Mouse (Mus musculus) hematopoietic multipotent progenitor cell, adult 10-12 weeks (in vitro differentiated cells): ENCODE measurements around the gene Olfr807. TPM values are rescaled to one million over a fixed set of nuclear protein-coding genes. Genes with fewer than 3 reads are reported as not detected.

Experiments
- polyA plus RNA-seq: library from polyadenylated mRNA; stranded (reverse); fragments of >175 nt; gene quantifications from 2 replicates; pipeline ENCODE4 v1.2.3, GENCODE M21; 2012; ENCODE audit warnings: low replicate concordance

Olfr807 gene
- not detected in 2 replicates for polyA plus RNA-seq

GRCm38 (mm10) chr10:129757693-129758092, at the start of gene Olfr807:
Gene Olfr807 (minus strand): TSS chr10:129757793.

GRCm38 (mm10) chr10:129804296-129804695, 46.7 kb upstream of the Olfr807 start, which contains the start of gene Olfr811:
Gene Olfr811 (minus strand): TSS chr10:129804396.

GRCm38 (mm10) chr10:129794817-129795216, 37.2 kb upstream of the Olfr807 start, which contains the start of gene Olfr810:
Gene Olfr810 (minus strand): TSS chr10:129794917.

GRCm38 (mm10) chr10:129774338-129774737, 16.7 kb upstream of the Olfr807 start, which contains the start of gene Olfr809:
Gene Olfr809 (plus strand): TSS chr10:129774638.

GRCm38 (mm10) chr10:129765182-129765581, 7.6 kb upstream of the Olfr807 start, which contains the start of gene Olfr808:
Gene Olfr808 (plus strand): TSS chr10:129765482.

GRCm38 (mm10) chr10:129741821-129742220, 15.8 kb downstream of the Olfr807 start, which contains the start of gene Olfr806:
Gene Olfr806 (minus strand): TSS chr10:129741921.

GRCm38 (mm10) chr10:129729275-129729674, 28.3 kb downstream of the Olfr807 start, which contains the start of gene Olfr805:
Gene Olfr805 (minus strand): TSS chr10:129729375.

Other genes starting within 250 kb of the Olfr807 start
- gene Olfr791, start 236.0 kb downstream of the Olfr807 start, polyA plus RNA-seq = not detected in 2 replicates
- not detected in 2 replicates for gene Olfr792, start 218.6 kb downstream of the Olfr807 start, polyA plus RNA-seq
- not detected in 2 replicates for gene Olfr794, start 190.1 kb downstream of the Olfr807 start, polyA plus RNA-seq
- not detected in 2 replicates for gene Olfr796, start 145.2 kb downstream of the Olfr807 start, polyA plus RNA-seq
- gene Olfr798, start 129.9 kb downstream of the Olfr807 start, polyA plus RNA-seq = not detected in 2 replicates
- not detected in 2 replicates for gene Olfr799, start 120.3 kb downstream of the Olfr807 start, polyA plus RNA-seq
- not detected in 2 replicates for gene Olfr800, start 100.1 kb downstream of the Olfr807 start, polyA plus RNA-seq
- not detected in 2 replicates for gene Olfr801, start 83.9 kb downstream of the Olfr807 start, polyA plus RNA-seq
- 0.15 TPM in 1 of 2 replicates, not detected in the other for gene Olfr802, start 69.6 kb downstream of the Olfr807 start, polyA plus RNA-seq
- not detected in 2 replicates for gene Olfr803, start 63.5 kb downstream of the Olfr807 start, polyA plus RNA-seq
- not detected in 2 replicates for gene Olfr804, start 54.6 kb downstream of the Olfr807 start, polyA plus RNA-seq
- not detected in 2 replicates for gene Olfr805, start 28.4 kb downstream of the Olfr807 start, polyA plus RNA-seq
- gene Olfr806, start 15.9 kb downstream of the Olfr807 start, polyA plus RNA-seq = not detected in 2 replicates
- gene Olfr808, start 7.7 kb upstream of the Olfr807 start, polyA plus RNA-seq = not detected in 2 replicates
- not detected in 2 replicates for gene Olfr809, start 16.8 kb upstream of the Olfr807 start, polyA plus RNA-seq
- gene Olfr810, start 37.1 kb upstream of the Olfr807 start, polyA plus RNA-seq = not detected in 2 replicates
- not detected in 2 replicates for gene Olfr811, start 46.6 kb upstream of the Olfr807 start, polyA plus RNA-seq
- gene Olfr812, start 88.3 kb upstream of the Olfr807 start, polyA plus RNA-seq = not detected in 2 replicates
- gene Olfr813, start 97.6 kb upstream of the Olfr807 start, polyA plus RNA-seq = not detected in 2 replicates
- gene Olfr814, start 122.1 kb upstream of the Olfr807 start, polyA plus RNA-seq = not detected in 2 replicates
- not detected in 2 replicates for gene Olfr815, start 148.1 kb upstream of the Olfr807 start, polyA plus RNA-seq
- gene Olfr816, start 157.8 kb upstream of the Olfr807 start, polyA plus RNA-seq = not detected in 2 replicates
- gene Olfr818, start 191.3 kb upstream of the Olfr807 start, polyA plus RNA-seq = not detected in 2 replicates
- not detected in 2 replicates for gene Olfr819, start 209.5 kb upstream of the Olfr807 start, polyA plus RNA-seq
- gene Olfr247, start 218.3 kb upstream of the Olfr807 start, polyA plus RNA-seq = not detected in 2 replicates
- not detected in 2 replicates for gene Gm10310, start 227.3 kb upstream of the Olfr807 start, polyA plus RNA-seq